Mouse (Mus musculus) E14TG2a.4 (cell line): ENCODE measurements around the gene Wwc1.

Source experiments
- H3K27me3 ChIP-seq: 2 replicates; pipeline ENCODE4 v1.6.1; 2014; ENCODE audit warnings: low read length, control low read depth; ENCODE audit not compliant: insufficient read depth
- H3K36me3 ChIP-seq: 2 replicates; pipeline ENCODE4 v1.6.1; 2014; ENCODE audit warnings: low read length, control low read depth; ENCODE audit not compliant: insufficient read depth
- H3K4me1 ChIP-seq: replicated peaks from 2 replicates; pipeline ENCODE4 v1.6.1; 2014; ENCODE audit warnings: low read depth, low read length, control low read depth
- H3K4me3 ChIP-seq: replicated peaks from 2 replicates; pipeline ENCODE4 v1.5.1; 2014; ENCODE audit warnings: mild to moderate bottlenecking, low read length
- H3K9me3 ChIP-seq: 2 replicates; pipeline ENCODE4 v1.6.1; 2014; ENCODE audit warnings: low read length, control low read depth
- CTCF ChIP-seq: conservative IDR thresholded peaks from 2 replicates; pipeline ENCODE4 v1.5.1; 2014; ENCODE audit warnings: low read length
- NANOG ChIP-seq: IDR thresholded peaks from 2 replicates; pipeline ENCODE4 v1.6.1; 2014; ENCODE audit warnings: borderline replicate concordance, low read length, mixed read lengths
- POU5F1 ChIP-seq: IDR thresholded peaks from 2 replicates; pipeline ENCODE4 v1.6.1; 2014; ENCODE audit warnings: low read length, borderline replicate concordance

The Wwc1 gene

DNA sequence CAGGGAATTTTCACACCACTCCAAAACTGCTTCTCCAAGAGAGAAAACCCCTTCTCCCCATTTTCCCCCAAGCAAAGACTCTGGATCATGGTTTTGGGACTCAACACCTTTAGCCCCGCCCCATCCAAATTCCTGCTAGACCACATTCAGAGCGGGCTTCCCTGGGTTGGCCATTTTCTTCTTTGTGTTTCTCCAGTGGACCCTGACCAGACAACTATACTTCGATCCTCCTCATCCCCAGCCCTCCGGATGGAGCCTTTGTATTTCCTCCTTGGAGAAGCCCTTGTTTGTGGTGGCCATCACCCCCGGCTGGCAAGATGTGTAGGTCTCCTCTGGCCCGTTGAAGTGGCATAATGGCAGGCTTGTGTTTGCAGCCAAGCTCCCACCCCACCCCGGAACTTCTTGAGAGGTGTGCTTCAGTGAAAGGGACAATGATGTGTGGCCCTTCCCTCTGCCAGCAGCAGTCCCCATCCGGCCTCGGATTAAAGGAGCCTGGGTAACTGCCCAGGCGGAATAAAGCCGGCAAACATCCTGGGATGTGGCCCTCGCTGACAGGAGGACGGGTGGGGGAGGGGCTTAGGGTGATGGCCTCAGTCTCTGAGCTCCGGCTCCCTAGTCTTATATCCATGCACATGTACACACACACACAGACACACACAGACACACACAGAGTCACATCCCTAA is 46.8 kb downstream of the Wwc1 start:
- Histone ChIP-seq H3K27me3 (no peaks in the 10 kb centered on the region), H3K9me3 (no peaks in the 10 kb centered on the region), H3K36me3 (no peaks in the 10 kb centered on the region), H3K4me3 (peak overlapping the region; percentile 57), H3K4me1 (peaks cover 74% of the 10 kb centered on the region)
- TF ChIP-seq POU5F1 (no peak), NANOG (no peak), CTCF (no peak)

GRCm38 (mm10) chr11:35932121-35932885 is 48.0 kb downstream of the Wwc1 start:
- no peaks in the 10 kb centered on the region for H3K9me3 ChIP-seq
- no peaks in the 10 kb centered on the region for H3K27me3 ChIP-seq
- no peak for TF ChIP-seq POU5F1
- TF ChIP-seq CTCF, result no peak
- TF ChIP-seq NANOG, result no peak
- H3K4me3 ChIP-seq, result no peak overlapping the region
- no peaks in the 10 kb centered on the region for H3K36me3 ChIP-seq
- peaks cover 82% of the 10 kb centered on the region for H3K4me1 ChIP-seq

GRCm38 (mm10) chr11:35930511-35931060 is 49.7 kb downstream of the Wwc1 start:
- Histone ChIP-seq H3K4me3 (peak overlapping the region; percentile 30; the same call in 1 of the 2 replicates), H3K36me3 (no peaks in the 10 kb centered on the region), H3K4me1 (peaks cover 92% of the 10 kb centered on the region), H3K9me3 (no peaks in the 10 kb centered on the region), H3K27me3 (no peaks in the 10 kb centered on the region)
- TF ChIP-seq CTCF, result no peak
- TF ChIP-seq POU5F1, result no peak
- no peak for TF ChIP-seq NANOG

DNA sequence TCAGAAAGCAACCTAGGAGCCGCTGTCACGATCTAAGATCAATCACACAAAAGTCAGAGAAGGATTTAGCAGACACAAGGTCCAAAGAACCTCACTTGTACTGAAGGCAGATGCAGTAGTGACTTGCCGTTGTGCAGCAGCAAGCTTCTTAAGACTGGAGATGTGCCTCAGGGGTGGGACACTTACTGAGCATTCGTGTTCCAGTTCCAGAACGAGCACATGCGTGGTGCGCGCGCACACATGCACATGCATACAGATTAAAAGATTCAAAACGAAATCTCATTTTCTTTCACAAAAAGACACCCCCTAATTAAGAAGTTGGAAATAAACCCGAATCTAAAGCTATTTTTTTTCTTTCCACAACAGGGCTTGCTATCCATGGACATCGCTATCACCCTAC is 51.9 kb downstream of the Wwc1 start:
- H3K36me3 ChIP-seq, result no peaks in the 10 kb centered on the region
- TF ChIP-seq CTCF, result no peak
- TF ChIP-seq NANOG, result no peak
- TF ChIP-seq POU5F1, result no peak
- no peaks in the 10 kb centered on the region for H3K9me3 ChIP-seq
- peaks cover 92% of the 10 kb centered on the region for H3K4me1 ChIP-seq
- H3K27me3 ChIP-seq, result no peaks in the 10 kb centered on the region
- H3K4me3 ChIP-seq, result no peak overlapping the region

DNA sequence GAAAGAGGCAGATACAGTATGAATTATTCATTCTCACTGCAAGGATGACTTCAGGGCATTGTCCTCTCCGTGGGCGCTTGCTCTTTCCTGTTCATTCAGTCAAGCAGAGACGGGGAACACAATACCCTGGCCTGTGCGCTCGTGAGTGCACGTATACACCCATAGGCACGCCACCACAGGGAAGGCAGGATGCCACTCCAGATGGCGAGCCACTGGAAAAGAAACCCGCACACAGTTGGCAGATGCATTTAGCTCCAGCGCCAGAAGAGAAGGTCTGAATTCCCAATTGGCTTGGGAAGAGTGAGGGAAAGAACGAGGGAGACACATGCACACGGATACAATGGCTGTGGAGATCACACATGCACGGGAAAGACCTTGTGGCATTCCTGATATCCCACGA is 53.0 kb downstream of the Wwc1 start:
- Histone ChIP-seq H3K27me3 (no peaks in the 10 kb centered on the region), H3K4me3 (peak overlapping the region; percentile 50), H3K36me3 (no peaks in the 10 kb centered on the region), H3K4me1 (peaks cover 92% of the 10 kb centered on the region), H3K9me3 (no peaks in the 10 kb centered on the region)
- TF ChIP-seq POU5F1 (no peak), CTCF (no peak), NANOG (no peak)

GRCm38 (mm10) chr11:35925592-35925991 is 54.7 kb downstream of the Wwc1 start:
- Histone ChIP-seq H3K4me3 (peak overlapping the region; percentile 35; the same call in 1 of the 2 replicates), H3K4me1 (peaks cover 91% of the 10 kb centered on the region), H3K36me3 (no peaks in the 10 kb centered on the region), H3K9me3 (no peaks in the 10 kb centered on the region), H3K27me3 (no peaks in the 10 kb centered on the region)
- TF ChIP-seq CTCF, result no peak
- TF ChIP-seq POU5F1, result no peak
- no peak for TF ChIP-seq NANOG

- Histone ChIP-seq H3K9me3 (no peaks in the 10 kb centered on the region), H3K27me3 (no peaks in the 10 kb centered on the region), H3K4me3 (peak overlapping the region; percentile 20; the same call in 1 of the 2 replicates), H3K36me3 (no peaks in the 10 kb centered on the region), H3K4me1 (peaks cover 76% of the 10 kb centered on the region)
- TF ChIP-seq POU5F1 (no peak), CTCF (no peak), NANOG (no peak)
Measured at GRCm38 (mm10) chr11:35922205-35922873, 58.0 kb downstream of the Wwc1 start.

DNA sequence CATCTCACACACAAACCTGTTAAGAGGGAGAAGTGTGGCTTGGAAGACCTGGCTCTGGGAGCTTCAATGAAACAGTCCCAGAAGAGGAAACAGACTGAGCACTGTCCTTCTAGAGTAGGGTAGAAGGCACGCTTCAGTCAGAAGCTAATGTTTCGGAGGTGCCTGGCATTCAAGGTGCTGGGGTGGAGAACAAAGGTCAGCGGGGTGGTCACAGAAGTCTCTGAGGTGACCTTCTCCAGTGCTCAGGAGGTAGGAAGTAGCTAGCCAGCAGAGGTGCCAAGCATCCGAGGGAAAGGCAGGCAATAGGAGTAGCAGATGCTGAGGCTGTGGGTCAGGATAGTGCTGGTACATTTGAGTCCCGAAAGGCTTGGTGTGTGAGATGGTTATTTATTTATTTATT is 59.6 kb downstream of the Wwc1 start:
- Histone ChIP-seq H3K27me3 (no peaks in the 10 kb centered on the region), H3K9me3 (no peaks in the 10 kb centered on the region), H3K4me1 (peaks cover 69% of the 10 kb centered on the region), H3K4me3 (no peak overlapping the region), H3K36me3 (no peaks in the 10 kb centered on the region)
- no peak for TF ChIP-seq NANOG
- no peak for TF ChIP-seq CTCF
- TF ChIP-seq POU5F1, result no peak
